Comparison of ENCODE assay signal across 8 mouse cellular contexts in the genomic region with DNA sequence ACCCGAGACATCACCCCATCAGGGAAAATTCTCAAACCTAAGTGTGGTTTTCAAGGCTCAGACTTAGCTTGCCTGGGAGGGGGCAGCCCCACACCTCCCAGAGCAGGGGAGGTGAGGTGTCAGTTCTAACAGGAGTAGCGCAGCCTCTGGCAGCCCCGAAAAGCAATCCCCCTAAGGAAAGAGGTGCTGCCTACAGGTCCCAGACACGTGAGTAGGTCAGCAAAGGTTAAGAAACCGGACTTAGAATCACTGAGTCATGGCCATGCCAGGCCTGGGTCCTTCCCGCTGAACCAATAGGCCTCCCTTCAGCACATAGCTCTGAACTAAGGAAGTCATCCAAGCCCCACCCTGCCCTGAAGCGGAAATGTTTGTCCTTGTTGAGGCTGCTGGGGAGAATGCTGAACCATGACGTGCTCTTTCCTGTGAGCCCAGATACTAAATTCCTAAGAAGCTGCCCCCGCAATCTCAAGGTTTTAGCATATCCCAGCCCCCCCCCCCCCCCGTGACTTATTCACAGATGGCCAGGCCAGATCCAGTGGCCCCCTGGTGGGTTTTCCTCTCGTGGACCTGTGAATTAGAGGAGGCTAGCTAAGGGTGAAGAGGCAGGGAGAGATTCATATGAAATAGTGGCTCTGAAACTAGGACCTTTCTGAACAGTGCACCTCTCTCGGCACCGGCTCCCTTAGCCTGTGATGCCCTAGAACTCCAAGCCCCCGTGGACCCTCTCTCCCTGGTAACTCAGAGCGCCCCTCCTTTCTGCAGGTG. TPM values are rescaled to one million over a fixed set of nuclear protein-coding genes. Genes with fewer than 3 reads are reported as not detected.
A peak's percentile ranks its signal among the peaks of the same experiment; 100 is the strongest.
DNase-seq lines count a peak whose midpoint lies in the region; ATAC-seq and TF ChIP-seq lines count a peak whose summit lies in the region.

No protein-coding gene starts in this region.

- H3K27me3 ChIP-seq in forebrain, embryonic 12.5 days = peaks cover 6% of the 10 kb centered on the region; the same call in 1 of the 2 replicates
- H3K27me3 ChIP-seq in midbrain, embryonic 10.5 days (ENCODE audit: low read depth, poor library complexity, severe bottlenecking) = peaks cover 14% of the 10 kb centered on the region
- no peaks in the 10 kb centered on the region for H3K27me3 ChIP-seq in testis, adult 2 months (ENCODE audit: control insufficient read depth, insufficient read depth, low read length)

- H3K4me1 ChIP-seq in forebrain, embryonic 12.5 days = peaks cover 38% of the 10 kb centered on the region
- H3K4me1 ChIP-seq in midbrain, embryonic 10.5 days = peaks cover 70% of the 10 kb centered on the region
- H3K4me1 ChIP-seq in testis, adult 2 months (ENCODE audit: control insufficient read depth, insufficient read depth, low read length) = peaks cover 14% of the 10 kb centered on the region

- no peak for TF ChIP-seq POLR2A in testis, adult 2 months (IDR thresholded peaks at IDR 0.05; ENCODE audit: control insufficient read depth, low read depth, low read length)

- no peak overlapping the region for H3K4me2 ChIP-seq in forebrain, embryonic 12.5 days

- TF ChIP-seq CTCF in testis, adult 2 months (IDR thresholded peaks at IDR 0.05; ENCODE audit: control insufficient read depth, insufficient read depth, insufficient replicate concordance, low read depth, low read length) = no peak

- H3K9ac ChIP-seq in forebrain, embryonic 12.5 days = no peak overlapping the region

- ATAC-seq in cerebellum, adult (ENCODE audit: insufficient number of reproducible peaks, low FRiP score, low TSS enrichment) = no peak
- no peak for ATAC-seq in forebrain, embryonic 12.5 days (ENCODE audit: low FRiP score)

- 57% methylated on average over 15 of the region's 15 CpGs for WGBS in forebrain, embryonic 12.5 days
- WGBS in midbrain, embryonic 10.5 days = 51% methylated on average over 15 of the region's 15 CpGs

- no peak overlapping the region for H3K4me3 ChIP-seq in forebrain, embryonic 12.5 days (replicated peaks)
- H3K4me3 ChIP-seq in midbrain, embryonic 10.5 days = peak overlapping the region; percentile 25
- no peak overlapping the region for H3K4me3 ChIP-seq in testis, adult 2 months (ENCODE audit: control insufficient read depth, low read depth, low read length)

- peaks cover 22% of the 10 kb centered on the region for H3K36me3 ChIP-seq in forebrain, embryonic 12.5 days (replicated peaks)
- peaks cover 40% of the 10 kb centered on the region for H3K36me3 ChIP-seq in midbrain, embryonic 10.5 days
- H3K36me3 ChIP-seq in testis, adult 2 months (ENCODE audit: control insufficient read depth, insufficient read depth, low read length) = no peaks in the 10 kb centered on the region

- intact Hi-C loops in heart, postnatal 36 days (cut with DNase I) = no loop called here
- intact Hi-C loops in left cerebral cortex, postnatal 25 days (cut with DNase I) = no loop called here

- no peaks in the 10 kb centered on the region for H3K9me3 ChIP-seq in forebrain, embryonic 12.5 days
- no peaks in the 10 kb centered on the region for H3K9me3 ChIP-seq in midbrain, embryonic 10.5 days (replicated peaks)

- peak; percentile 45 to 52 for DNase-seq in cerebellum, postnatal 14 days
- DNase-seq in R1 (ENCODE audit: low read depth, low spot score) = peak; percentile 98
- DNase-seq in heart, postnatal 36 days = peak; percentile 80 to 82
- DNase-seq in left cerebral cortex, postnatal 25 days (ENCODE audit: low spot score in 2 of 2) = peak; percentile 45 to 53
- DNase-seq in midbrain, embryonic 10.5 days (ENCODE audit: low spot score) = no peak

- peak overlapping the region; percentile 80 for H3K27ac ChIP-seq in forebrain, embryonic 12.5 days
- H3K27ac ChIP-seq in midbrain, embryonic 10.5 days (replicated peaks) = peak overlapping the region; percentile 91
- peak overlapping the region; percentile 16 for H3K27ac ChIP-seq in testis, adult 2 months (ENCODE audit: control insufficient read depth, insufficient read depth, low read depth, low read length)

RNA-seq across cellular contexts. Expression of gene Tctex1d4, which starts 0.5 kb away (rescaled TPM):
- polyA plus RNA-seq in forebrain, embryonic 12.5 days (2016; fragmentation: Nextera tagmentation; extraction: Ambion mirVana) = not detected in 2 replicates
- total RNA-seq in heart, postnatal 36 days (2021) = not detected
- total RNA-seq in left cerebral cortex, postnatal 25 days (2021) = not detected
- 0.14 TPM in 1 of 2 replicates, not detected in the other for polyA plus RNA-seq in midbrain, embryonic 10.5 days (2016; fragmentation: Nextera tagmentation; extraction: Ambion mirVana)
- polyA plus RNA-seq in testis, adult 2 months (2012; rRNA removed) = 0.28 and 0.29 TPM in 2 replicates

RNA-seq across cellular contexts. Expression of gene Btbd19, which starts 0.6 kb away (rescaled TPM):
- 3.2 and 5.2 TPM in 2 replicates for polyA plus RNA-seq in forebrain, embryonic 12.5 days (2016; fragmentation: Nextera tagmentation; extraction: Ambion mirVana)
- total RNA-seq in heart, postnatal 36 days (2021) = 1 to 10 TPM; 1.8 to 2.4 TPM
- 10 to 100 TPM; 13.0 to 14.0 TPM for total RNA-seq in left cerebral cortex, postnatal 25 days (2021)
- 4.4 and 5.4 TPM in 2 replicates for polyA plus RNA-seq in midbrain, embryonic 10.5 days (2016; fragmentation: Nextera tagmentation; extraction: Ambion mirVana)
- 2.6 and 3.2 TPM in 2 replicates for polyA plus RNA-seq in testis, adult 2 months (2012; rRNA removed)

RNA-seq across cellular contexts. Expression of gene Plk3, which starts 7.7 kb away (rescaled TPM):
- polyA plus RNA-seq in forebrain, embryonic 12.5 days (2016; fragmentation: Nextera tagmentation; extraction: Ambion mirVana) = 17.7 and 23.1 TPM in 2 replicates
- 1 to 10 TPM; 1.2 to 2.4 TPM for total RNA-seq in heart, postnatal 36 days (2021)
- total RNA-seq in left cerebral cortex, postnatal 25 days (2021) = 10 to 100 TPM; 11.4 to 16.3 TPM
- polyA plus RNA-seq in midbrain, embryonic 10.5 days (2016; fragmentation: Nextera tagmentation; extraction: Ambion mirVana) = 36.8 and 41.3 TPM in 2 replicates
- 0.94 and 1.5 TPM in 2 replicates for polyA plus RNA-seq in testis, adult 2 months (2012; rRNA removed)

RNA-seq across cellular contexts. Expression of gene Rps8, which starts 30.0 kb away (rescaled TPM):
- polyA plus RNA-seq in forebrain, embryonic 12.5 days (2016; fragmentation: Nextera tagmentation; extraction: Ambion mirVana) = 668 and 669 TPM in 2 replicates
- total RNA-seq in heart, postnatal 36 days (2021) = 100 to 1,000 TPM; 550 to 602 TPM
- total RNA-seq in left cerebral cortex, postnatal 25 days (2021) = 100 to 1,000 TPM; 452 to 469 TPM
- polyA plus RNA-seq in midbrain, embryonic 10.5 days (2016; fragmentation: Nextera tagmentation; extraction: Ambion mirVana) = 691 and 830 TPM in 2 replicates
- polyA plus RNA-seq in testis, adult 2 months (2012; rRNA removed) = 185 and 230 TPM in 2 replicates

RNA-seq across cellular contexts. Expression of gene Ptch2, which starts 30.2 kb away (rescaled TPM):
- polyA plus RNA-seq in forebrain, embryonic 12.5 days (2016; fragmentation: Nextera tagmentation; extraction: Ambion mirVana) = 5.9 and 6.7 TPM in 2 replicates
- 1 to 10 TPM; 1.3 to 2.3 TPM for total RNA-seq in heart, postnatal 36 days (2021)
- total RNA-seq in left cerebral cortex, postnatal 25 days (2021) = 1 to 10 TPM; 1.4 to 2.0 TPM
- polyA plus RNA-seq in midbrain, embryonic 10.5 days (2016; fragmentation: Nextera tagmentation; extraction: Ambion mirVana) = 12.8 and 15.7 TPM in 2 replicates
- polyA plus RNA-seq in testis, adult 2 months (2012; rRNA removed) = 31.0 and 31.2 TPM in 2 replicates

Comparison
In these comparisons a context has a peak if more than half of its experiments do, and no peak if none do; other contexts are left out.
1. H3K27ac ChIP-seq: peak in every context shown above with its lines; median percentile 91 in midbrain, embryonic 10.5 days; 80 in forebrain, embryonic 12.5 days; 16 in testis, adult 2 months.